Mouse (Mus musculus) ovary, postnatal 10 days (tissue): ENCODE measurements around the gene Sema4a.
A peak's percentile ranks its signal among the peaks of the same experiment; 100 is the strongest.

Source experiments
- DNase-seq: peaks from one replicate; pipeline ENCODE4 v3.0.0; 2022; ENCODE audit warnings: low spot score

The Sema4a gene

GRCm38 (mm10) chr3:88460983-88461696 is at the start of gene Sema4a:
Sema4a (minus strand) TSS chr3:88461182.
- no peak for DNase-seq

DNA sequence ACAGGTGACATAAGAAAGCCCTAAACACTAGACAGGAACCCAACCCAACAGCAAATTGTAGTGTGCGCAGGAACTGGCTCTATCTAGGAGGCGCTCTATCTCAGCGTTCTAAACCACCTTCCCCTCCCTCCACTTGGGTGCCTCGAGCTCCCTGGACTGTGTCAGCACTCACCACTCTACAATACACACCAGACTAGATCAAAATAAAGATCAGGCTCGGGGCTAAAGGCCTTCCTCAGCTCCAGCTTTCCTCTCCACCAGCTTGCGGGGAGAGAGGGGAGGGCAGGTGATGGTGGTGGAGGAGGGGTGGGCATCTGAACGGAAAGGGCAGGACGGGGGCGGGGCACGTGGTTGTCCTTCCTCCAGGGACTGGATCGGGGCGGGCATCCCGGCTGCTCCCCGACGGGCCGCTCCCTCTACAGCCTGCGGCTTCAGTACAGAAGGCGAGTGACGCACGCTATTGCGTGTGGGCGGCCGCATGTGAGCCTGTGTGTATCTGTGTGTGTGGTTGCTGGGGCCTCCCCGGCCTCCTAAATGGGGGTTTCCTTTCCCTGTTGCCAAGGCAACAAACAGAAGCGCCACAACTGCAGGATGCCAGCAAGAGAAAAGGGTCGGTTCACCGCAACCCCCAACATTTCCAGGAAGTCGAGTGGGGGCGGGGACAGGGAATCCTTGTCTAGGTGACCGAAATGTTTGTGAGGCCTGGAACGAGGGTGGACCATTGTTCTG is 48.9 kb upstream of the Sema4a start, which contains the start of gene Lmna:
Gene Lmna (minus strand): TSS at position 265 of the 729 bp plus-strand sequence.
- DNase-seq, result peak; percentile 78

- no peak for DNase-seq
Measured at GRCm38 (mm10) chr3:88509250-88509649, 48.3 kb upstream of the Sema4a start.

- DNase-seq, result no peak
Measured at GRCm38 (mm10) chr3:88505765-88506164, 44.8 kb upstream of the Sema4a start.

DNA sequence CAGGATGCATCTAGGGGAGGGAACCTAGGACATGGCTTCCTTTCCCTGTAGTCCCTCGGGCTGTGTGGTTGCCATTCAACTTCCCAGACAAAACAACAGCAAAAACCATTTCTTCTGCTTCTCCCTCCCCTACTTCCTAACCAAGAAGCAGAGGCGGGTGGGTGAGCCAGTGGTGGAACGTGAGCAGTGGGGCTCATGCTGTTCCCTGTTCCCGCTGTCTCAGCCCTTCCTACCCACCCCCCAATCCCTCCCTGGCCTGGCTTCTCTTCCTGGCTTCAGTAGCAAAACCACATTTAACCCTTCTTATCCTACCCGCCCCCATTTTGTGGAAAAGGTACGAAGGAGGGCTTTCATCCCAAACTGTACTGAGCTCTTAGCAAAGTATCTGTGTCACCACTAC is 44.1 kb upstream of the Sema4a start:
- no peak for DNase-seq

DNA sequence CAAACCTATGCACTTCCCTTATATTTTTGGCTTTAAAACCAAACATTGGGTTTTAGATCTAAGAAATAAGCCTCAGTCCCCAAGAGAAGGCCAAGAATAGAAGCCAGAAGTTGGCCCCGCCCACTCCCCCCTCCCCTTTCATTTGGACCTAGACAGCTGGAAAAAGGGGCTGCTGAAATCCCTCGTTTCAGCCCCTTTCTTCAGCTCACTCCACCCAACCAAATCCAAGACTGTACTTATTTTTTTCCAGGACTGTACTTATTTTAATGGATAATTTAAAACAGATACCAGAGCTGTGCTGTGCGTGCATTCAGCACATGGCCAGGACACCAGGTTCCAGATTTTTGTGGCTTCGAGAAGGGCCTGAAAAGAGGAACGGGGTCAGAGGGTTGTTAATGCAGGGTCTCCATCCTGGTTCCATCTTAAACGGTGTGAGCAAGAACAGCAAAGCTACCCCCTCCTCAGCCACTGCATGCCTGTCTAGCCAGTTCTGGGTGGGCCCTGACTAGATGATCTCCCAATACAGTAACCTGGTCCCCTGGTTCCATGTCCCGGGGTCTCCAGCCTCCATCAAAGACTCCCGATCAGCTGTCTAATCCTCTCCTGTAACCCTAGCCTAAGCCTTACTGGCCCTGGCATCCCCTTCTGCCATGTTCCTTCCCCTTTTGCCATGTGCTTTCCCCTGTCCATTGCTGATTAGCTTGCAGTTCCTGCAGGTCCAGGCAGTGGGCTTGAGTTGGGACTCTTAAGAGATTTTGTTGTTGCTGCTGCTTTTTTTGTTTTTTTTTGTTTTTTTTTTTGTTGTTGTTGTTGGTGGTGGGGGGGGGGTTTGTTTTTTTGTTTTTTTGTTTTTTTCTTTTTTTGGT is 43.1 kb upstream of the Sema4a start:
- DNase-seq, result no peak

GRCm38 (mm10) chr3:88503505-88503863 is 42.5 kb upstream of the Sema4a start:
- no peak for DNase-seq

DNA sequence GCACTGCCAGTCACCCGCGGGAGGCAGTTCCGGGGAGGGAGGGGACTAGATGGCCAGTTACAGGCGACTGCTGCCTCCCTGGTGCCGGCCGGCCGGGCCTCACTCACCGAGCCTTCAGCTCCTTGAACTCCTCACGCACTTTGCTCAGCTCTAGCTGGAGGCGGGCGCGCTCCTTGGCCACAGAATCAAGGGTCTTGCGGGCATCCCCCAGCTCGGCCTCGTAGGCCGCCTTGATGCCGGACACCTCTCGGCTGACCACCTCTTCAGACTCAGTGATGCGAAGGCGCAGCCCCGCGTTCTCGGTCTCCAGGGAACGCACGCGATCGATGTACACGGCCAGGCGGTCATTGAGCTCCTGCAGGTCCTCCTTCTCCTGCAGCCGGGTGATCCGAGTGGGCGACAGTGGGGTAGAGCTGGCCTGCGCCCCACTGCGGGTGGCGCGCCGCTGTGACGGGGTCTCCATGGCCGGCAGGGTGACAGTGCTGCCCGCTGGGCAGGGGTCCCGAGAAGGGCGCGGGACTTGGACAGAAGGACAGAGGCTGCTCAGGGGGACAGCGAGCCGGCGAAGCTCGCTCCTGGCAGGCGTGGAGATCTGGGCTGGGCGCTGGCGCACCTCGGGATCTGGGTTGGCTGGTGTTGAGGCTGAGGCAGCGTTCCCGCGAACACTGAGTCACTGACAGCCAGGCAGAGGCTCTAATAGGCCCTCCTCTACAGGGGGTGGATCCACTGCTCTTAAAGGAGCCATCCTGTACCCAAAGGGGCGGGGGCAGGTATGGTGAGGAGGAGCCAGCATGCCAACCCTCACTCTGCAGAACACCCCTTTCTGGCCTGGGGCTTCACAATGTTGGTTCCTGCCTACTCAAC is 41.9 kb upstream of the Sema4a start:
- peak; percentile 78 for DNase-seq

DNA sequence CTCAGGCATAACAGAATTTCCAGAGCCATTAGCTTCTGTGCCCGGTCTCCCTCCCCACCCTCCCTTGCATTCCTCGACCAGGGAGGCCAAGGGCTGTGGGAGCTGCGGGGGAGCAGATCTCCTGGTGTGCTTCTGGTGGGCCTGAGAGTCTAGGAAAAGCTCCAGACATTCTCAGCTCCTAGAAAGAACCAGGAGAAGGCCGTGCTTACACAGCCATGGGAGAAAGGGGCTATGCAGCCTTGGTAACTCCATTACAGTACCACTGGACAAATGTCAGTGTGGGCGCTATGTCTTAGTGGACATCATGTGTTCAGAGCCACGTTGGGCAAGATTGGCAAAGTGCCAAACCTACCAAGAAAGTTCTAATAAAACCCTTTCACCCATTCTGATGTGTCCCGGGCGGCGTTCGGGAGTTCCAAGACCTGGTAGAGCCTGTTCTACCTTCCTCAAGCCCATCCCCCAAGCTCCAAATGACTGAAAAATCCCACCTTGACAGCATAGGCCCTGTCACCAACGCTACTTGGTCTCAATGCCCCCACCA is 41.1 kb upstream of the Sema4a start:
- DNase-seq, result no peak

DNA sequence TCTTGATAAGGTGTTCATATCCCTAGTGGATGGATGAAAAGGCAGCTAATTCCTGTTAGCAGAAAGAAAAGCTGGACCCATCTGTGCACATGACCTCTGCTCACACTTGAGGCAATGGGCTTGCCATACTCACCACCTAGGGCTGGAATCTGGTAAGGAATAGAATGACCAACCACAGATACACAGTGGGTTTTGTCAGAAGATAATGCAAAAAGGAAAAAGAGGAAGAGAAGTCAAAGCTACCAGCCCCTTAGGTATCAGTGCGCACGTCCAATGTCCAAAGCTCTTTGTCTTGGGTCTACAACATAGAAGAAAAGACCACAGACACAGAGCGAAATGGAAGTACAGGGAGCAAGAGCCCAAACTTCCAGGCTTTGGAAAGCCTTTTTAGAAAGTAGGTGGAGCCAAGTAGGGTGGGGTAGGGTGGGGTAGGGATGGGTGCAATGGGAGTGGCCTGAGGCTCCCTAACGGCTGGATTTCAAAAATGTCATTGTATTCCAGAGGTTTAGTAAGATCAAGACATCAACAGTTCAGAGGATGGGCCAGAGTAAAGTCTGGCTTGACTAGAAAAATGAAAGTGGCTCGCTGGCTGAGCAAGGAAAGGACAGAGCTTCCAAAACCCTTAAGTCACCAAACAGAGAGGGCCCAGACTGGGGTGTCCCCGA is 40.5 kb upstream of the Sema4a start:
- no peak for DNase-seq

- no peak for DNase-seq
Measured at GRCm38 (mm10) chr3:88500655-88501365, 39.8 kb upstream of the Sema4a start.

- DNase-seq, result no peak
Measured at GRCm38 (mm10) chr3:88500087-88500486, 39.1 kb upstream of the Sema4a start.

DNA sequence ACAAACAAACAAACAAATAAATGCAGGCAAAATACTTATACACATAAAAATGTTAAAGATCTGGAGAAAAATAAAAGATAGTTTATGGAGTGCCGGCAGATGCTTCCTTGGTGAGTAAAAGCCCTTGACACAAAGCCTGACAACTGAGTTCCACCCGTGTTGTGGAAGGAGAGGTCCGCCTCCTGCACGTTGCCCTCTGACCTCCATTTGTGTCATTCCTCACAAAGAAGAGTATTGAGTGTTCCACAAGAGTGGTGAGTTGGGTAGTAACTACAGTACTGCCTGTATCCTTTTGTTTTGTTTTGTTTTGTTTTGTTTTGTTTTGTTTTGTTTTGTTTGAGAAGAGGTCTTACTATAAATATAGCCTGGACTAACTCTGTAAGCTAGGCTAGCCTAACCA is 38.6 kb upstream of the Sema4a start:
- no peak for DNase-seq

DNA sequence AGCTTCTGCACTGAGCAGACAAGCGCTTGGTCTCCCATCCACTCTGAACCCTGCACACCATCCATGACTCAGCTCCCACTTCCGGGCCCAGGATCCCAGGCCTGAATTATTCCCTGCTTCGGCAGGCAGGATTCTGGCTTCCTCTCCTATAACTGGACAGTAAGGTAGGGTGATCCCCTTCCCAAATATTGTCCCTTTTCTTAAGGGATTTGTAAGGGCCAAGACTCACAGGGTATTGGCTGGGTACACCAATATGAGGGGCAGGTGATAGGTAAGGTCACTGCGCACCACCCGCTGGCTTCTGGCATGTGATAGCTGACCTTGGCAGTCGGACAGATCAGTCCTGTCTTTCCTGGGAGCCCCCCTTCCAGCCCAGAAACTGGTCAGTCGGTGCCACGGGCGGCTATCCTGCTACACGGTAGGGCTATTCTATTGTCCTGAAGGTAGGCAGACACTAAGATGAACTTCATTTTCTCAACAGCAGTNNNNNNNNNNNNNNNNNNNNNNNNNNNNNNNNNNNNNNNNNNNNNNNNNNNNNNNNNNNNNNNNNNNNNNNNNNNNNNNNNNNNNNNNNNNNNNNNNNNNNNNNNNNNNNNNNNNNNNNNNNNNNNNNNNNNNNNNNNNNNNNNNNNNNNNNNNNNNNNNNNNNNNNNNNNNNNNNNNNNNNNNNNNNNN is 34.9 kb upstream of the Sema4a start:
- no peak for DNase-seq

DNA sequence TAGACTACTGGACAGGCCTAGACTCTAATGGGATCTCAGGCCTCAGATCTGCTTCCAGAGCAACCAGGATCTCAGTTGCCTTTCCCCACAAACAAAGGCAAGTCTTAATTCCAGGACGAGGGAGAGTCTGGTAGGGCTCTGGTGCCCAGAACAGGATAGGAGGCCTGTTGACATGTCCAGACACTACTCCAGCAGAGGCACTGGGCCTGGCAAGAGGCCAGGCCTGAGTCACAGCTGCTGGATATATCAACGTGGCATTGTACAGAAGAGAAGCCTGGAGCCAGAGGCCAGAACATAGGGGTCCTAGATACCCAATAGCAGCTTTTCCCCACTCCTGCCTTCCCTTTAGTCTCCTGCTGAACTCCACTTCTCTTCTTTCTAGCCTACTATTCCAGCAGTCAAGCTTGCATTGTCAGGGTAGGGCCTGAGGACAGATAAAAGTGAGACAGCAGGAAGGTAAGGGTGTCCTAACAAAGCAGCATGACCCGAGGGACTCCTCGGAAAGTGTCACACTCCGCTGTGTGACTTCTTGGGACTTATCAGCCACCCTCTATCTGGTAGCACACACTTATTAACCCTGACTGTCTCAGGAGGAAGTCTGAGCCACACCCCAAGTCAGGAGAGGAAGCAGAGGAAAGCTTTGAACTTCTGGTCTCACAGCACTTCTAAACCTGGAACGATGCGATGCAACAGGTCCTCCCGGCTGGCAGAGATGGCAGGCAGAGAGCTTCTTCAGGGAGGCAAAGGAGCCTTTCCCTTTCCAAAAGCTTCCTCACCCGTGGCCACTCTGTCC is 34.0 kb upstream of the Sema4a start:
- no peak for DNase-seq

DNA sequence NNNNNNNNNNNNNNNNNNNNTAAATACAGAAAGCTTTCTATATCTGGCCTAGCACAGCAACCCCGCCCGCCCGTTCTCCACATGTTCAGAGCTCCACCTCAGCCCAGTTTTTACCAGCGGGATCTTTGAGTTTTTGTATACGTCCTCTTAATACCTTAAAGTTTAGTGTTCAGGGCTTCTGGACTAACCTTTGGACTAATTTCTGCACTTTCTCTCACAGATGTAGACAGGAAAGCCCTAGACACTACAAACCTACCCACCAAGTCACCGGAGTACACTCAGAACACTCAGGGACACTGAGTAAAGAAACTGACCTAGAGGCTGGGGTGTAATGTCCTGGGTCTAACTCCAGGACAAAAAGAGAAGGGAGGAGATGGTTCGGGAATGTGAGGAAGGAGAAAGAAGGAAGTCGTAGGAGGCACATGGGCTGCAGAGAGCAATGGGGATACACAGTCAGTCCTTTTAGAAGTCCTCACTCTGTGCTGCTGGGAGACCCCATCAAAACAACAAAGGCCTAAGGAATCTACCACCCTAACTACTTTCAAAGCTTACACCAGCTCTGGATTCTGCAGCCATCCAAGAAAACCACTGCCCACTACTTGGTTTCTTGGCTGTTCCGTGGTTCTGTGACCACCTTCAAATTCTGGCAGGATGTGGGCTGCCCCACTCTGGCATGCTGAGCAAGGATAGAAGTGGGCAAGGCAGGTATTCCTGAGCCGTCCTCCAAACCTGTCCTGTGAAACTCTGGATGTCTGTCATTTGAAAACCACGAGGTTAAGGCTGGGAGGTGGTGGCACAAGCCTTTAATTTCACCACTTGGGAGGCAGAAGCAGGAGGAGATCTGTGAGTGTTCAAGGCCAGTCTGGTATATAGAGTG is 33.0 kb upstream of the Sema4a start:
- no peak for DNase-seq

GRCm38 (mm10) chr3:88487396-88487795 is 26.4 kb upstream of the Sema4a start:
- DNase-seq, result no peak

DNA sequence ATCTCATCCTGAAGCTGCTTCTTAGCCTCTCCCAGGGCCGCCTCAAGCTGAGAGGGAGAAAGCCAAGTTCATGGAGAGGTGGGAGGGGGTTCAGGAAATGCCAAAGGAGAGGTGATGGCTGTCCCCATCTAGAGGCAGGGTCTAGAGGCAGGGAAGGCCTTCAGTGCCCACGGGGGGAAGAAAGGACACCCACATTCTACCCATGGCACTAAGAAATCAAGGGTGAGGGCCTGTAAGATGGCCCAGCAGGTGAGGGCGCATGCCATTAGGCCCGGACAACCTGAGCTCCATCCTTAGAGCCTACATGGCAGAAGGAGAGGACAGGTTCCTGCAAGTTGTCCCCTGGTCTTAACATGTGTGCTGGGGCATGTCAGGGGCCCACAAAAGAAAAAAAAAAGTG is 25.9 kb upstream of the Sema4a start:
- no peak for DNase-seq
